Mouse (Mus musculus): ENCODE results near the gene Il27ra.

DNA sequence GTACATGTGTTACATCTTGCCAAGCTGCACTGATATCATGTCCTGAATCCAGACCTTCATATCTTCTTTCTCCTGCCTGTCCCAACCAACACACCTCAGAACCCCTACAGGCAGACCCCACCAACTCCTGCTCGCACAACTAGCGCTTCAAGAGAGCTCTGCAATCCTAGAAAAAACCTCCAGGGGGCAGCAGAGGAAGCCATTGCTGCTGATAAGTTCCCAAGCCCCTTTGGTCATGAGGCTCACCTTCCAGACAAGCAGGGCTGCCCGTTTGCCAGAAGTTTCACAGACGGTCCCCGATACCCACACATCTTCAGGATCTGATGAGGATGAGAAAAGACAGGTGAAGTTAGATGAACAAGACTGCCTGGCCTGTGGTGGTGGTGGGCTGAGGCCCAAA lies 3.3 kb downstream of the Il27ra start:
- TF ChIP-seq CTCF (IDR thresholded peaks at IDR 0.05) (peak; percentile 92), EP300 (IDR thresholded peaks at IDR 0.05) (no peak)
